Mouse (Mus musculus) brain, embryonic 14.5 days (tissue): Measurements from ENCODE around the gene Otx2. TPM values are rescaled to one million over a fixed set of nuclear protein-coding genes. Genes with fewer than 3 reads are reported as not detected.

Experiments used
- DNase-seq: peaks from one replicate; pipeline ENCODE4 v3.0.0-alpha.2; 2011; ENCODE audit warnings: low read depth
- CTCF ChIP-seq: fragments of 200-500 bp; IDR thresholded peaks from 2 replicates; pipeline ENCODE4 v1.5.1; 2012; ENCODE audit warnings: inconsistent platforms, mild to moderate bottlenecking, moderate library complexity, borderline replicate concordance; ENCODE audit not compliant: insufficient read depth, insufficient read length; ENCODE audit errors: extremely low read depth
- POLR2A ChIP-seq: fragments of 200-500 bp; IDR thresholded peaks from 2 replicates; pipeline ENCODE4 v1.6.1; 2012; ENCODE audit warnings: mild to moderate bottlenecking, inconsistent platforms, borderline replicate concordance; ENCODE audit not compliant: poor library complexity, insufficient read depth, insufficient read length, severe bottlenecking; ENCODE audit errors: extremely low read depth
- polyA plus RNA-seq: library from polyadenylated mRNA; depleted of rRNA; stranded (reverse); fragments of >200 nt; gene quantifications from 2 replicates; pipeline ENCODE4 v1.2.3, GENCODE M21; 2012

Gene Otx2
- polyA plus RNA-seq, 1 experiment: 65.6 TPM

DNA sequence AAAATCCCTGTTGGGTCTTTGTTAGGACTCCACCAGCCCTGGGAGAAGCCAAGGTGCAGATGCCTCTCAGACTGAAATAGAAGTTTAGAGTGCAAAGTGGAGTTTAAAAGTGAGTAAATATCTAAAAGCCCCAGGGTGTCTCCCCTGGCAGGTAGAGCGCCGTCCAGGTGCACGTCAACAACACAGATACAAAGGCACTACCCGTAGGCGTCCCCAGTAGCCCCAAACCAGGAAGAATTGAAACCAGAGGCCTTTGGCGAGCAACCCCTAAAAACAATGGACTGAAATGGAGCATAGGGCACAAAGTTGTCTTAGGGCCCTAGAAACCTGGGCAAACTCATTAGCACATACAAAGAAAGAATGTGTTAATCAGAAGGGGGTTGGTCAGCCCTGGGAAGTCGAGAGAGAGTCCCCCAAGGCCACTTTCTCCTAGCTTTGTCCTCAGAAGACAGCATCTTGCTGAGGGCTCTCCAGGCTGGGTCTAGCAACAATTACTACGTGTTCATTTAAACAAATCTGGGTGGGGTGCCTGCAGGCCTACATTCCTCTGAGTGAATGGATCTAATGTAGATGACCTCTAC, 27.3 kb upstream of the Otx2 start:
- no peak for DNase-seq
- no peak for TF ChIP-seq CTCF
- no peak for TF ChIP-seq POLR2A

DNA sequence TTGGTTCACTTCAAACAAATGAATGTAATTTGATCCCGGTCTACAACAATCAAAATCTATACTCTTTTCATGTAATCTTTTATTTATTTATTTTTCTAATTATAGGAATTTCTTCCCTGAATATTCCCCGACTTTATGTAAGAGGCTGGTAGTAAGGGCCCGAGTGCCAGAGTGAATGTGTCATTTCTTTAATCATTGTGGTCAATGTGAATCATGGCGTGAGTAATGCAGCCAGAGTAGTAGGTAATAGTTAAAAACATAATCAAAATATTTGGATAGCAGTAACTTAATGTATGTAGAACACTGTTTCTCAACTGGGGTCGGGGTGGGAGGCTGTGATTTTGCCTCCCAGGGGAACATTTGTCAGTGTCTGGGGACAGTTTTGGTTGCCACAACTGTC, 6.0 kb upstream of the Otx2 start:
- TF ChIP-seq POLR2A (no peak), CTCF (no peak)
- no peak for DNase-seq

GRCm38 (mm10) chr14:48678674-48679073, 5.1 kb upstream of the Otx2 start:
- peak; percentile 13 for DNase-seq
- TF ChIP-seq CTCF (no peak), POLR2A (no peak)

- TF ChIP-seq POLR2A: no peak
- no peak for TF ChIP-seq CTCF
- DNase-seq: peak; percentile 27
These were observed 615 bp upstream of the Otx2 start for GRCm38 (mm10) chr14:48674036-48674831.

- no peak for TF ChIP-seq CTCF
- TF ChIP-seq POLR2A: no peak
- peak; percentile 39 for DNase-seq
These were observed 925 bp downstream of the Otx2 start for GRCm38 (mm10) chr14:48672611-48673176.

DNA sequence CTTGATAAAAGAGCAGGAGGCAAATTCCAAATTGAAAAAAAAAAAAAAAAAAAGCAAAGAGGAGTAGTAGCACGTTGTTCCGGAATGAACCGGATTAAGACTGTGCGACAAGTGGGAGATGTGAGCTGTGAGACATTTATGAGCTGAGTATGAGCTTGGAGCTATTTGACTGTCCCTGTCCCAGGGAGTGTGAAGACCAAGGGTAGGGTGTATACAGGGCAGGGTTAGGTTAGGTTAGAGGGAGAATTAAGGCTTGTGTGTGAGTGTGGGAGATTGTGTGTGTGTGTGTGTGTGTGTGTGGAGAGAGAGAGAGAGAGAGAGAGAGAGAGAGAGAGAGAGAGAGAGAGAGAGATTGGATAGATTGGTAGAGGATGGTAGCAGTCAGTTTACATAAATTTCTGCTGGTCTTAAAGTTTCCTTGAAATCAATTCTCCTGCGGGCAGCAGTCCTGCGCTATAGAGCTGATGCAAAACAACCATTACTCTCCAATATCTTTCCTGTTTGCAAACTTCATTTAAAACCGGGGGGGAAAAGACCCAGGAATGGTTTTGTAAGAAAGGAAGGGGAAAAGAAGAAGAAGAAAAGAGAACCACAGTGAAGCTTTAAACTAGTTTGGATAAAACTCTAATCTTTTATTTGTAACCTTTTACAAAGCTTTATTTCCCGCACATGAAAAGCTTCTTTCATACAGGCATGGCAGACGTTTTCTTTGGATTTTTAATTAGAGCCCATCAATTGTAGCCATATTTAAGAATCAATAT, 2.0 kb downstream of the Otx2 start:
- TF ChIP-seq CTCF: no peak
- TF ChIP-seq POLR2A: no peak
- DNase-seq: peak; percentile 65

GRCm38 (mm10) chr14:48670761-48671479, 2.7 kb downstream of the Otx2 start:
- TF ChIP-seq POLR2A (no peak), CTCF (no peak)
- DNase-seq: no peak

DNA sequence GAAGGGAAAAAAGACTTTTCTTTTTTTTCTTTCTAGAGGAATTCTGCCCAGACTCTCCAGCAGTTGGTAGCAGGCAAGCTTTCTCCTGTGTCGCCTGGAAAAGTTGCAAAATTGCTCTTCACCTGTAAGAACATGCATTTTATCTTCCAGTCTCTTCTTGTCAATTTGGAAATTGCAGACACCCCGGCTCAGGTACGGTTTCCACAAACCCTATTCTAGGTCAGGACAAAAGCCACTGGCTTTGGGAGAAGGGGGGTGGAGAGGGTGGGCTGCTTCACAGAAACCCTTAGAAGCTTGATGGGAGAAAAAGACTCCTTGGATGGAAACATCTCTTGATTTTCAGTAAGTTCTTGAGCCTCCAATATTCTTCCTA, 3.4 kb downstream of the Otx2 start:
- no peak for DNase-seq
- TF ChIP-seq POLR2A (no peak), CTCF (no peak)

- DNase-seq: peak; percentile 57
- no peak for TF ChIP-seq CTCF
- no peak for TF ChIP-seq POLR2A
These were observed 3.9 kb downstream of the Otx2 start for GRCm38 (mm10) chr14:48669541-48670257.

DNA sequence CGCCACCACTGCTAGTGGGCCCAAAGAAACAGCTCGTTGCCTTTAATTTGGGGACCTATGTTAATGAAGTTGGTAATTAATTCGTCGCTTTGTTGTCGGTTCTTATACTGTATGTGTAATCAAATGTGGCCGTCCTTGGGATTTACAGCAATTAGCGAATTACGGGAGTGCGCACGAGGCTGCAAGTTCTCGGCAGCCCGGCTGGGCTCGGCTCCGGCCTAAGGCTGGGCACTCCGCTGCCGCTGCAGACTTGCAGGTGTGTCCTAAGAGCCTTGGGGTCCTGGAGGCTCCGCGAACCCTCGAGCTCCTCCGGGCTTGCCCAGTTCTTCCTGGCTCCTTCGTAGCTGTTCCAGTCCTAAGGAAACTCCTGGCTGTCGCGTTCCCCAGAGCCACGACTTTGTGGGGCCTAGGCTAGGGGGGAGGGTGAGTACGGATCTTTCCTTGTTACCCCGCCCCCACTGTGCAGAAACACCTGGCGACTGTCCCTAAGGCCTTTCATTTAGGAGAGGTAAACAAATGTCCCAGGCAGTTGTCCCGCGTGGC, 4.8 kb downstream of the Otx2 start:
- DNase-seq: peak; percentile 88
- TF ChIP-seq CTCF: no peak
- no peak for TF ChIP-seq POLR2A
